In the genomic region with DNA sequence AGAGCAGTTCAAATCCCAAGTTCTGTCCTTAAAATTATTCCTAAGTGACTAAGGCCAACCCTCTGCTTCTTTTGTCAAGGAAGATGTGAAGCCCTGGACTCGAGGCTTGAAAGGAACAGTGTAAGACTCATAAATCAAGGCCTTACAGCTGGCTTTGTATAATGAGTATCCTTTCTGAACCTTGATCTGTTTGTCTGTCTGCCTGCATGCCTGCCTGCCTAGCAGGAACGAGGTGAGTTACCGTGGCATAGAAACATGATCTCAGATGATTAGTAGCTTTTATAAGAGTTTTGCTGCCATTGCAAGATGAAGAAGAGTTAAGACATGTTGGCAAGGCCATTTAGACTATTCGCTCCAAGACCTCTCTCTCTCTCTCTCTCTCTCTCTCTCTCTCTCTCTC, we compare ENCODE assay signal across 23 mouse cellular contexts.
"Had no signal": no experiment of that assay in that cellular context is flagged by ENCODE, and none has a peak within 500 bp of the region (broad histone marks: within the 10 kb centered on the region; RNA-seq: fewer than 3 reads in every experiment).

No protein-coding gene starts in this region.

- H3K9me3 ChIP-seq: lung, embryonic 15.5 days; megakaryocyte, embryonic 14.5 days; midbrain, embryonic 10.5 days; midbrain, embryonic 12.5 days; neural tube, embryonic 13.5 days; neural tube, embryonic 15.5 days had no signal

- H3K36me3 ChIP-seq: lung, embryonic 15.5 days; midbrain, embryonic 10.5 days; midbrain, embryonic 12.5 days; neural tube, embryonic 13.5 days; neural tube, embryonic 15.5 days had no signal

- H3K4me3 ChIP-seq: lung, embryonic 15.5 days; megakaryocyte, embryonic 14.5 days; midbrain, embryonic 10.5 days; midbrain, embryonic 12.5 days; myocyte; neural tube, embryonic 13.5 days; neural tube, embryonic 15.5 days had no signal

- H3K9ac ChIP-seq: liver, postnatal 0 days; lung, embryonic 15.5 days; midbrain, embryonic 12.5 days; neural tube, embryonic 13.5 days; neural tube, embryonic 15.5 days had no signal

- H3K27me3 ChIP-seq: lung, embryonic 15.5 days; megakaryocyte, embryonic 14.5 days; midbrain, embryonic 12.5 days; neural tube, embryonic 13.5 days; neural tube, embryonic 15.5 days had no signal

- ATAC-seq: liver, postnatal 0 days; lung, postnatal 0 days; midbrain, embryonic 16.5 days had no signal

- H3K4me1 ChIP-seq: lung, embryonic 15.5 days; megakaryocyte, embryonic 14.5 days; midbrain, embryonic 10.5 days; midbrain, embryonic 12.5 days; neural tube, embryonic 13.5 days; neural tube, embryonic 15.5 days had no signal

- H3K27ac ChIP-seq: lung, embryonic 15.5 days; macrophage; midbrain, embryonic 10.5 days; midbrain, embryonic 12.5 days; neural tube, embryonic 13.5 days; neural tube, embryonic 15.5 days had no signal

- DNase-seq: liver, postnatal 0 days; lung, adult 2 months; lung, postnatal 14 days; lung, postnatal 36 days; midbrain, embryonic 14.5 days; retina, postnatal 1 day; right cerebral cortex, adult 18-20 months; right cerebral cortex, postnatal 25 days; right cerebral cortex, postnatal 4 days; spleen, adult 18-20 months; thymus, adult 18-20 months; thymus, postnatal 14 days; thymus, postnatal 36 days had no signal

- H3K4me2 ChIP-seq: lung, embryonic 15.5 days; midbrain, embryonic 12.5 days; neural tube, embryonic 13.5 days; neural tube, embryonic 15.5 days had no signal
